Mouse (Mus musculus) myocyte (in vitro differentiated cells): ENCODE measurements around the gene S100a13.

Source experiments
- E2F4 ChIP-seq: IDR thresholded peaks from one replicate; pipeline ENCODE4 v1.6.1; 2011; ENCODE audit warnings: mild to moderate bottlenecking, control low read depth, moderate library complexity; ENCODE audit not compliant: insufficient read depth
- MAX ChIP-seq: IDR thresholded peaks from one replicate; pipeline ENCODE4 v1.6.1; 2011; ENCODE audit warnings: low read depth, mild to moderate bottlenecking, control low read depth
- POLR2A ChIP-seq: IDR thresholded peaks from one replicate; pipeline ENCODE4 v1.6.1; 2011; ENCODE audit warnings: low read depth, mild to moderate bottlenecking, control low read depth, moderate library complexity; ENCODE audit not compliant: insufficient read length
- POLR2AphosphoS2 ChIP-seq: IDR thresholded peaks from one replicate; pipeline ENCODE4 v1.6.1; 2011; ENCODE audit warnings: low read depth, control low read depth; ENCODE audit not compliant: insufficient read length
- TCF12 ChIP-seq: IDR thresholded peaks from one replicate; pipeline ENCODE4 v1.6.1; 2011; ENCODE audit warnings: mild to moderate bottlenecking, control low read depth; ENCODE audit not compliant: poor library complexity, insufficient read depth, severe bottlenecking
- TCF3 ChIP-seq: IDR thresholded peaks from one replicate; pipeline ENCODE4 v1.6.1; 2011; ENCODE audit warnings: low read depth, control low read depth; ENCODE audit not compliant: insufficient read length

- TF ChIP-seq POLR2A, result peak; percentile 66
- TF ChIP-seq POLR2AphosphoS2, result no peak
- no peak for TF ChIP-seq TCF3
- no peak for TF ChIP-seq TCF12
- no peak for TF ChIP-seq MAX
- no peak for TF ChIP-seq E2F4
These were observed at the start of gene S100a13, which contains the start of gene S100a1 for GRCm38 (mm10) chr3:90513796-90514590.
